Mouse (Mus musculus) megakaryocyte, embryonic 14.5 days (primary cell): Measurements from ENCODE around the gene Bdnf.

Experiments
- FLI1 ChIP-seq: IDR thresholded peaks from 2 replicates; pipeline ENCODE4 v1.6.1; 2012; ENCODE audit warnings: low read length, inconsistent platforms, mixed read lengths
- GATA1 ChIP-seq: IDR thresholded peaks from 3 replicates; pipeline ENCODE4 v1.6.1; 2012; ENCODE audit warnings: mixed read lengths, low read length, inconsistent platforms, borderline replicate concordance

DNA sequence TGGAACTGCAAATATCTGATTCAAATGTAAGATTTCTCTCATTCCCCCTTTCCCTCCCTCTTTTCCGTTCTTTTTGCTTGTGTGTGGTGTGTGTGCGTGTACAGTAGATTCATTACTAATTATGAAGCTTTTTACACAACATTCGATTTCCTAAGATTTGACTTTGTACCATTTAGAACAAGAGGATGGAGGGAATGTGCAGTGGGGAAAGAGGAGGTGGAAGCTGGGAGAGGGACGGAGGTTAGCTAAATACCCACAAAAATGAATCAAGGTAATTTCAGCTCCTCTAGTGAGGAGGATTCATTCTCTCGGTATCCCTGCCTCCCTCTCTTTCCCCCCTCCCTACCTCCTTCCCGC lies 2.1 kb downstream of the Bdnf start:
- no peak for TF ChIP-seq GATA1
- TF ChIP-seq FLI1, result no peak
